Mouse (Mus musculus) liver, embryonic 14.5 days (tissue): ENCODE data around the gene Sec16a. TPM values are rescaled to one million over a fixed set of nuclear protein-coding genes. Genes with fewer than 3 reads are reported as not detected.
A peak's percentile ranks its signal among the peaks of the same experiment; 100 is the strongest.

Source experiments
- ATAC-seq: fragments of 200-750 bp; cut with Nextera tagmentation; 2 replicates; pipeline ENCODE4 v1.8.0; 2017; ENCODE audit warnings: moderate number of reproducible peaks, mild to moderate bottlenecking, moderate library complexity; ENCODE audit not compliant: insufficient read depth
- DNase-seq, 3 experiments: peaks; one replicate each; pipeline ENCODE4 v3.0.0-alpha.2; 2012 to 2013; ENCODE audit warnings: low read depth in 3 of 3, low spot score in 3 of 3
- H3K27ac ChIP-seq: fragments of 300-500 bp; sonication (generic); 2 replicates; pipeline ENCODE4 v1.5.1; 2014; ENCODE audit warnings: moderate library complexity, mild to moderate bottlenecking, control low read depth, inconsistent platforms
- H3K27me3 ChIP-seq: fragments of 300-500 bp; sonication (generic); 2 replicates; pipeline ENCODE4 v1.6.1; 2014; ENCODE audit warnings: mild to moderate bottlenecking, low read length, moderate library complexity; ENCODE audit not compliant: control insufficient read depth, insufficient read depth
- H3K36me3 ChIP-seq: fragments of 300-500 bp; sonication (generic); replicated peaks from 2 replicates; pipeline ENCODE4 v1.6.1; 2014; ENCODE audit warnings: low read depth; ENCODE audit not compliant: control insufficient read depth, insufficient read depth
- H3K4me1 ChIP-seq, 2 experiments: fragments of 200-500 bp in 1 of 2; fragments of 300-500 bp in 1 of 2; sonication (generic) in 1 of 2; replicated peaks; 2 replicates each; pipeline ENCODE4 v1.6.1; 2012 to 2014; ENCODE audit warnings: antibody characterized with exemption in 1 of 2, inconsistent platforms in 1 of 2, low read length in 1 of 2; ENCODE audit not compliant: control insufficient read depth in 2 of 2, insufficient read depth in 2 of 2
- H3K4me2 ChIP-seq: fragments of 300-500 bp; sonication (generic); 2 replicates; pipeline ENCODE4 v1.6.1; 2014; ENCODE audit warnings: low read depth, mild to moderate bottlenecking, control low read depth, moderate library complexity
- H3K4me3 ChIP-seq, 2 experiments: fragments of 200-500 bp in 1 of 2; fragments of 300-500 bp in 1 of 2; sonication (generic) in 1 of 2; 2 replicates each; pipeline ENCODE4 v1.5.1; 2012 to 2014; ENCODE audit warnings: low read depth in 2 of 2, low read length in 2 of 2, mild to moderate bottlenecking in 2 of 2, control low read depth in 1 of 2, inconsistent platforms in 1 of 2, moderate library complexity in 1 of 2; ENCODE audit not compliant: insufficient read depth in 1 of 2
- H3K9ac ChIP-seq: fragments of 300-500 bp; sonication (generic); replicated peaks from 2 replicates; pipeline ENCODE4 v1.6.1; 2014; ENCODE audit warnings: mild to moderate bottlenecking, control low read depth, moderate library complexity
- H3K9me3 ChIP-seq: fragments of 300-500 bp; sonication (generic); 2 replicates; pipeline ENCODE4 v1.6.1; 2016; ENCODE audit warnings: low read length, mixed read lengths; ENCODE audit not compliant: control insufficient read depth
- CTCF ChIP-seq: IDR thresholded peaks from 2 replicates; pipeline ENCODE4 v1.5.1; 2016; ENCODE audit warnings: antibody characterized with exemption, low read depth, control low read depth
- EP300 ChIP-seq: IDR thresholded peaks from 2 replicates; pipeline ENCODE4 v1.6.1; 2016; ENCODE audit warnings: antibody characterized with exemption, low read depth
- WGBS: fragments of 180-500 bp; shearing (Covaris S2); extraction: QIAGEN DNeasy Blood & Tissue Kit; methylation state at CpG from one replicate; pipeline ENCODE4 v1.1.7; 2014; ENCODE audit not compliant: insufficient replicate concordance; 5-methylcytosine and 5-hydroxymethylcytosine counted together
- microRNA-seq: library from miRNA; unstranded; fragments of <30 nt; microRNA quantifications from one replicate; pipeline ENCODE4, GENCODE M21; 2016
- polyA plus RNA-seq, 2 experiments: library from polyadenylated mRNA; depleted of rRNA in 1 of 2; stranded (reverse) in 1 of 2; unstranded in 1 of 2; fragments of >200 nt; fragmentation: Nextera tagmentation in 1 of 2; extraction: Ambion mirVana in 1 of 2; gene quantifications; 2 replicates each; pipeline versions ENCODE4 v1.2.1 to v1.2.3; 2012 to 2014

Gene Sec16a
- polyA plus RNA-seq, 2 experiments = 9.3 to 10.5 TPM

DNA sequence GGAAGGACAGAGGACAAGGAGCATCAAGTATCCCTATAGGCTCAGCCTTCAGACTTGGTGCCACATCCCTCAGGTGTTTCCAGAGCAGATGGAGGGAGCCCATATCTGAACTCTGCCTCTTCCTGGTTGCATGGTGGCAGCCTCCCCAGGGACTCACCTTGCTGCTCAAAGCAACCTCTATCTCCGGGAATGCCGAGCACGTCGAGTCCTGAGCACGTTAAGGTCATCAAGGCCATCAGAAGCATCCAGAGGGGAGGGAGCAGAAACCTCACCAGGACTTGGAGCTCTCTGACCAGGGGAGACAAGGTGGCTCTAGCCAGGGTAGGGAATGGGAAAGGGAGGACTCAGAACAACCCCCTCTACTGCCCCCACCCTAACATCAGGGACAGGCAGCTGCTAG, 81.5 kb downstream of the Sec16a start:
- 69% methylated on average over 5 of the region's 5 CpGs for WGBS
- TF ChIP-seq CTCF = no peak
- no peak for TF ChIP-seq EP300
- H3K27me3 ChIP-seq = no peaks in the 10 kb centered on the region

DNA sequence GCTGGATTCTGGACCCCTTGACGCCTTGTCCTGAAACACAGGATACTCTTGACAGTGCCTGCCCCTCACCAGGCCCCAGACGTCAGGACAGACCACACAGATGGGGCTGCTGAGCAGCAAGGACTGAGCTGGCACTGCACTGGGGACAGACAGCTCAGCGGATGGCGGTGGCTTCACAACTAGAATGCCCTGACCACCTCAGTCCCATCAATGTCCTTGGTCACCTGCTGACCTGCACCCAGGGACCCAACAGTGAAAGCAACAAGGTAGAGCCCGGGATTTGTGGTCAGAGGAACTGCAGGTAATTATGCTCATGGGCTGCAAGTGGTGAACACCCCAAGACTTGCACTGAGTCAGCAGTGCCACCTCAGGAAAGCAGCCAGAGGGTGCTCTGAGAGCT, 82.0 kb downstream of the Sec16a start:
- WGBS = 69% methylated on average over 5 of the region's 5 CpGs
- Histone ChIP-seq H3K9me3 (no peaks in the 10 kb centered on the region), H3K4me1 (no peaks in the 10 kb centered on the region), H3K4me2 (no peak overlapping the region), H3K36me3 (peaks cover 3% of the 10 kb centered on the region), H3K4me3 (no peak overlapping the region), H3K27ac (no peak overlapping the region), H3K9ac (no peak overlapping the region), H3K27me3 (no peaks in the 10 kb centered on the region)
- DNase-seq (no peak), ATAC-seq (no peak)
- no peak for TF ChIP-seq EP300
- TF ChIP-seq CTCF = no peak

More for the DNA sequence above, 81.5 kb downstream of the Sec16a start:
- H3K27ac ChIP-seq = no peak overlapping the region
- no peak overlapping the region for H3K4me2 ChIP-seq
- ATAC-seq (no peak), DNase-seq (no peak)
- H3K4me1 ChIP-seq = no peaks in the 10 kb centered on the region
- no peak overlapping the region for H3K4me3 ChIP-seq
- peaks cover 3% of the 10 kb centered on the region for H3K36me3 ChIP-seq
- no peaks in the 10 kb centered on the region for H3K9me3 ChIP-seq
- no peak overlapping the region for H3K9ac ChIP-seq

DNA sequence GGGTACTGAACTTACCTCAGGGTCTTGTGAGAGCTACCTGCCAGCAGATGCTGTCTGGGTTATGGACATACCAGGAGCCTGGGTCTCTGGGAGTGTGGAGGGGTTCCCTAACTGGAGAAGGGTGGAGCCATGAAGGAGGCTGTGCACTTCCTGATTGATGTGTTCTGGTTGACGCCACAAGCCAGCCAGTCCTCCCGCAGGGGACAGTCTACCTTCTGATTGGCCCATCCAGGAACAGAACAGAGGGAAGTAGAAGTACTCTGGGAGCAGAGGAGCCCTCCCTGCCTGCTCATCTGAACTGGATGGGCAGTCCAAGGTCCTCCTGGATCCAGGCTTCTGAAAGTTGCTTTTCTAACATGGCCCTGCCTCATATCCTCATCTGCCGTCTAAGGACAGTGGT, 84.2 kb downstream of the Sec16a start, which contains the start of gene Card9:
Card9 (minus strand) TSS at position 147 of the 400 bp plus-strand sequence.
- no peaks in the 10 kb centered on the region for H3K27me3 ChIP-seq
- H3K9ac ChIP-seq = no peak within 1 kb of the TSS
- no peaks in the 10 kb centered on the region; the same call in 1 of the 2 replicates for H3K36me3 ChIP-seq
- no peaks in the 10 kb centered on the region for H3K4me1 ChIP-seq
- WGBS = 20% methylated on average over 3 of the region's 3 CpGs
- peak within 1 kb of the TSS in 1 of 2 experiments; percentile 17; a peak in 2 of 4 replicates for H3K4me3 ChIP-seq
- TF ChIP-seq EP300 (no peak), CTCF (no peak)
- no peaks in the 10 kb centered on the region for H3K9me3 ChIP-seq
- no peak for DNase-seq
- peak within 1 kb of the TSS; percentile 11; the same call in 1 of the 2 replicates for H3K4me2 ChIP-seq
- H3K27ac ChIP-seq = no peak within 1 kb of the TSS
- ATAC-seq = no peak

DNA sequence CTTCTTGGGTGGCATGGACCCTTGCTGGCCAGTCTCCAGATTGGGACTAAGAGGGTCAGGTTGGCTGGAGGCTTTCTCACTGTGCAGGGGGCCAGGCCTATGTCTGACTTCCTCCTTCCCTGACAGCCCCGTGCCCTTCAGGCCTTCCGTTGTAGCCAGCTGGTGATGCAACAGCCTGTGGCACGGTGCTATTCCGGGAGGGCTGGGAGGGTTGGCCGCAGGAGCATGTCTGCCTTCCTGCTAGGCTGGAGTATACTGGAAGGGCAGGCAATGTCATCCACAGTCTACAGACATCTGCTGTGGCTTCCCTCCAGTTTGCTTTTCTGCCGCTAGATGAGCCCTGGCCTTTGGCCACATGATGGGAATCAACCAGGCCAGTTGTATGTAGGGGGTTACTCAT, 85.0 kb downstream of the Sec16a start:
- Histone ChIP-seq H3K4me1 (no peaks in the 10 kb centered on the region), H3K4me3 (peak overlapping the region in 1 of 2 experiments; percentile 17; a peak in 2 of 4 replicates), H3K4me2 (peak overlapping the region; percentile 1; the same call in 1 of the 2 replicates), H3K9me3 (no peaks in the 10 kb centered on the region), H3K9ac (no peak overlapping the region), H3K27me3 (no peaks in the 10 kb centered on the region), H3K27ac (no peak overlapping the region), H3K36me3 (no peaks in the 10 kb centered on the region; the same call in 1 of the 2 replicates)
- TF ChIP-seq EP300 = no peak
- TF ChIP-seq CTCF = no peak
- 32% methylated on average over 6 of the region's 6 CpGs for WGBS
- no peak for ATAC-seq
- no peak for DNase-seq

Small RNA genes within 50 kb of the gene (microRNA-seq; reads per million reads assigned to microRNA genes)
- not detected for gene Mir6996

Other genes starting within 250 kb of the Sec16a start
- gene Lhx3, start 236.9 kb downstream of the Sec16a start, polyA plus RNA-seq (2012; rRNA removed) = 0.02 TPM in 1 of 2 replicates, not detected in the other
- gene Lhx3, start 236.9 kb downstream of the Sec16a start, polyA plus RNA-seq (2014; fragmentation: Nextera tagmentation; extraction: Ambion mirVana) = not detected in 2 replicates
- gene Qsox2, start 207.7 kb downstream of the Sec16a start, polyA plus RNA-seq (2012; rRNA removed) = 4.5 and 4.7 TPM in 2 replicates
- gene Qsox2, start 207.7 kb downstream of the Sec16a start, polyA plus RNA-seq (2014; fragmentation: Nextera tagmentation; extraction: Ambion mirVana) = 3.8 and 4.3 TPM in 2 replicates
- 0.05 and 0.06 TPM in 2 replicates for gene Ccdc187, start 150.7 kb downstream of the Sec16a start, polyA plus RNA-seq (2012; rRNA removed)
- gene Ccdc187, start 150.7 kb downstream of the Sec16a start, polyA plus RNA-seq (2014; fragmentation: Nextera tagmentation; extraction: Ambion mirVana) = 0.06 TPM in 1 of 2 replicates, not detected in the other
- 2.3 and 2.4 TPM in 2 replicates for gene Gpsm1, start 129.7 kb downstream of the Sec16a start, polyA plus RNA-seq (2012; rRNA removed)
- 1.1 and 1.6 TPM in 2 replicates for gene Gpsm1, start 129.7 kb downstream of the Sec16a start, polyA plus RNA-seq (2014; fragmentation: Nextera tagmentation; extraction: Ambion mirVana)
- gene Dnlz, start 93.1 kb downstream of the Sec16a start, polyA plus RNA-seq (2012; rRNA removed) = 7.6 and 7.8 TPM in 2 replicates
- 7.0 and 8.4 TPM in 2 replicates for gene Dnlz, start 93.1 kb downstream of the Sec16a start, polyA plus RNA-seq (2014; fragmentation: Nextera tagmentation; extraction: Ambion mirVana)
- 6.4 and 6.8 TPM in 2 replicates for gene Card9, start 84.3 kb downstream of the Sec16a start, polyA plus RNA-seq (2012; rRNA removed)
- 1.1 and 2.3 TPM in 2 replicates for gene Card9, start 84.3 kb downstream of the Sec16a start, polyA plus RNA-seq (2014; fragmentation: Nextera tagmentation; extraction: Ambion mirVana)
- 10.7 and 11.0 TPM in 2 replicates for gene Snapc4, start 64.6 kb downstream of the Sec16a start, polyA plus RNA-seq (2012; rRNA removed)
- 6.3 and 6.6 TPM in 2 replicates for gene Snapc4, start 64.6 kb downstream of the Sec16a start, polyA plus RNA-seq (2014; fragmentation: Nextera tagmentation; extraction: Ambion mirVana)
- gene Entr1, start 55.9 kb downstream of the Sec16a start, polyA plus RNA-seq (2012; rRNA removed) = 26.3 and 35.3 TPM in 2 replicates
- gene Entr1, start 55.9 kb downstream of the Sec16a start, polyA plus RNA-seq (2014; fragmentation: Nextera tagmentation; extraction: Ambion mirVana) = 36.0 and 41.6 TPM in 2 replicates
- 32.5 and 41.8 TPM in 2 replicates for gene Pmpca, start 55.9 kb downstream of the Sec16a start, polyA plus RNA-seq (2012; rRNA removed)
- gene Pmpca, start 55.9 kb downstream of the Sec16a start, polyA plus RNA-seq (2014; fragmentation: Nextera tagmentation; extraction: Ambion mirVana) = 45.5 and 50.1 TPM in 2 replicates
- gene Inpp5e, start 36.0 kb downstream of the Sec16a start, polyA plus RNA-seq (2012; rRNA removed) = 6.9 and 9.1 TPM in 2 replicates
- gene Inpp5e, start 36.0 kb downstream of the Sec16a start, polyA plus RNA-seq (2014; fragmentation: Nextera tagmentation; extraction: Ambion mirVana) = 4.1 and 5.4 TPM in 2 replicates
- 1.7 and 1.8 TPM in 2 replicates for gene Notch1, start 71.4 kb upstream of the Sec16a start, polyA plus RNA-seq (2012; rRNA removed)
- gene Notch1, start 71.4 kb upstream of the Sec16a start, polyA plus RNA-seq (2014; fragmentation: Nextera tagmentation; extraction: Ambion mirVana) = 2.1 and 2.3 TPM in 2 replicates
- gene Egfl7, start 134.8 kb upstream of the Sec16a start, polyA plus RNA-seq (2012; rRNA removed) = 61.7 and 68.0 TPM in 2 replicates
- 46.8 and 47.6 TPM in 2 replicates for gene Egfl7, start 134.8 kb upstream of the Sec16a start, polyA plus RNA-seq (2014; fragmentation: Nextera tagmentation; extraction: Ambion mirVana)
- not detected in 2 replicates for gene Gm20532, start 141.4 kb upstream of the Sec16a start, polyA plus RNA-seq (2012; rRNA removed)
- gene Gm20532, start 141.4 kb upstream of the Sec16a start, polyA plus RNA-seq (2014; fragmentation: Nextera tagmentation; extraction: Ambion mirVana) = not detected in 2 replicates
- gene Agpat2, start 159.2 kb upstream of the Sec16a start, polyA plus RNA-seq (2012; rRNA removed) = 27.2 and 29.8 TPM in 2 replicates
- 31.4 and 32.8 TPM in 2 replicates for gene Agpat2, start 159.2 kb upstream of the Sec16a start, polyA plus RNA-seq (2014; fragmentation: Nextera tagmentation; extraction: Ambion mirVana)
- 0.78 and 0.94 TPM in 2 replicates for gene Fam69b, start 183.2 kb upstream of the Sec16a start, polyA plus RNA-seq (2012; rRNA removed)
- 0.70 and 0.78 TPM in 2 replicates for gene Fam69b, start 183.2 kb upstream of the Sec16a start, polyA plus RNA-seq (2014; fragmentation: Nextera tagmentation; extraction: Ambion mirVana)
- not detected in 2 replicates for gene Lcn4, start 226.1 kb upstream of the Sec16a start, polyA plus RNA-seq (2012; rRNA removed)
- gene Lcn4, start 226.1 kb upstream of the Sec16a start, polyA plus RNA-seq (2014; fragmentation: Nextera tagmentation; extraction: Ambion mirVana) = not detected in 2 replicates